Mouse (Mus musculus) hindbrain, embryonic 10.5 days (tissue): ENCODE results near the gene Prkca. TPM values are rescaled to one million over a fixed set of nuclear protein-coding genes. Genes with fewer than 3 reads are reported as not detected.

Experiments
- DNase-seq: peaks from one replicate; pipeline ENCODE4 v3.0.0-alpha.2; 2017; ENCODE audit warnings: low spot score
- H3K27ac ChIP-seq: fragments of 300-500 bp; sonication (generic); 2 replicates; pipeline ENCODE4 v1.5.1; 2016; ENCODE audit warnings: mild to moderate bottlenecking, moderate library complexity
- H3K27me3 ChIP-seq: fragments of 300-500 bp; sonication (generic); 2 replicates; pipeline ENCODE4 v1.6.1; 2016; ENCODE audit warnings: mild to moderate bottlenecking; ENCODE audit not compliant: poor library complexity, insufficient read depth, severe bottlenecking
- H3K36me3 ChIP-seq: fragments of 300-500 bp; sonication (generic); 2 replicates; pipeline ENCODE4 v1.6.1; 2016; ENCODE audit warnings: mild to moderate bottlenecking, moderate library complexity
- H3K4me1 ChIP-seq: fragments of 300-500 bp; sonication (generic); replicated peaks from 2 replicates; pipeline ENCODE4 v1.6.1; 2016; ENCODE audit warnings: mild to moderate bottlenecking
- H3K4me3 ChIP-seq: fragments of 300-500 bp; sonication (generic); 2 replicates; pipeline ENCODE4 v1.5.1; 2016; ENCODE audit warnings: mild to moderate bottlenecking, moderate library complexity
- H3K9me3 ChIP-seq: fragments of 300-500 bp; sonication (generic); 2 replicates; pipeline ENCODE4 v1.6.1; 2016; ENCODE audit warnings: mild to moderate bottlenecking, moderate library complexity
- WGBS: fragments of 180-500 bp; shearing (Covaris S2); methylation state at CpG from one replicate; pipeline ENCODE4 v1.1.7; 2016; 5-methylcytosine and 5-hydroxymethylcytosine counted together
- polyA plus RNA-seq: library from polyadenylated mRNA; unstranded; fragments of >200 nt; fragmentation: Nextera tagmentation; extraction: Ambion mirVana; gene quantifications from 2 replicates; pipeline ENCODE4 v1.2.1, GENCODE M21; 2016

Prkca gene
- polyA plus RNA-seq, 1 experiment from 2014 or later, result 3.4 TPM

DNA sequence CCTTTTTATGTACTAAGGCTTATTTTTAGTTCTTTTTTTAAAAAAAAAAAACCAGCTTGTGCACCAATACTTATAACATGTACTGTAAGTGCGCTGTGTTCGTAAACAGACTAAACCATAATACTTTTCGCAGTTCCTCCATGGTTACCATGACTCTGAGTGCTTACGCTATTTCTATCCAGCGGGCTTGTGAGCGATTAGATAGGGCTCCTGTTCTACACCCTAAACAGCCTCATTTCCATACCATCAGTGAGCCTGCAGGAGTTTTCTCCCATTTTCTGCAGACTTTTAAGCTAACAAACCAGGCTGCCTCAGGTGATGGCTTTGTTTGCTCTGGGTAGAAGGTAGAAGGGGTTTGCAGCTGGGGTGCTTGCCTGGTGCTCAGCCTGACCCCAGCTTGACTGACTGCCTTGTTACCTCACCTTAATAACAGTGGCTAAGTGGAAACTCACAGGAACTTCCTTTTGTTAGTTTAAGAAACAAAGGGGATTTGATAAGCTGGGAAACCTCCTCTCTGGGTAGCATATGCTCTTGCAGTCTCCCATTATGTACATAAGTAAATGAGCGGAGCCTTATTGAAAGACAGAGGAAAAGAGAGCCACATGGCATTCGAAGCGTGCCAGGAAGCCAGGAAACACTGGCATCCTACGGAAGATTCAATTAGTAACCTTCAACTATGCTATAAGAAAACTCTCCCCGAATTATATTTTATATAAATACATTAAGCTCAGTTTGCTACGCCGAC lies 197.8 kb downstream of the Prkca start:
- H3K4me1 ChIP-seq, result peaks cover 40% of the 10 kb centered on the region
- no peaks in the 10 kb centered on the region for H3K36me3 ChIP-seq
- 76% methylated on average over 13 of the region's 13 CpGs for WGBS
- H3K27me3 ChIP-seq, result peaks cover 23% of the 10 kb centered on the region
- DNase-seq, result no peak
- H3K9me3 ChIP-seq, result no peaks in the 10 kb centered on the region
- H3K4me3 ChIP-seq, result no peak overlapping the region
- 0 out of 2 replicates have a peak overlapping the region, but pooled peaks have one; percentile 35 for H3K27ac ChIP-seq

GRCm38 (mm10) chr11:108145128-108145527 lies 198.6 kb downstream of the Prkca start:
- H3K27ac ChIP-seq, result no peak overlapping the region
- WGBS, result 85% methylated on average over 8 of the region's 8 CpGs
- H3K9me3 ChIP-seq, result no peaks in the 10 kb centered on the region
- no peak overlapping the region for H3K4me3 ChIP-seq
- peaks cover 33% of the 10 kb centered on the region for H3K4me1 ChIP-seq
- no peaks in the 10 kb centered on the region for H3K36me3 ChIP-seq
- peaks cover 17% of the 10 kb centered on the region for H3K27me3 ChIP-seq
- DNase-seq, result no peak

- peaks cover 13% of the 10 kb centered on the region; the same call in 1 of the 2 replicates for H3K27me3 ChIP-seq
- H3K36me3 ChIP-seq, result no peaks in the 10 kb centered on the region
- DNase-seq, result no peak
- H3K4me1 ChIP-seq, result peaks cover 24% of the 10 kb centered on the region
- H3K27ac ChIP-seq, result no peak overlapping the region
- WGBS, result 90% methylated on average over 2 of the region's 2 CpGs
- no peak overlapping the region for H3K4me3 ChIP-seq
- no peaks in the 10 kb centered on the region for H3K9me3 ChIP-seq
Observed at GRCm38 (mm10) chr11:108143739-108144138, 200.0 kb downstream of the Prkca start.

GRCm38 (mm10) chr11:108140028-108140427 lies 203.7 kb downstream of the Prkca start:
- no peak for DNase-seq
- H3K4me3 ChIP-seq, result no peak overlapping the region
- no peak overlapping the region for H3K27ac ChIP-seq
- no peaks in the 10 kb centered on the region for H3K9me3 ChIP-seq
- WGBS, result 77% methylated on average over 7 of the region's 7 CpGs
- H3K27me3 ChIP-seq, result peaks cover 6% of the 10 kb centered on the region
- no peaks in the 10 kb centered on the region for H3K36me3 ChIP-seq
- H3K4me1 ChIP-seq, result peaks cover 6% of the 10 kb centered on the region

DNA sequence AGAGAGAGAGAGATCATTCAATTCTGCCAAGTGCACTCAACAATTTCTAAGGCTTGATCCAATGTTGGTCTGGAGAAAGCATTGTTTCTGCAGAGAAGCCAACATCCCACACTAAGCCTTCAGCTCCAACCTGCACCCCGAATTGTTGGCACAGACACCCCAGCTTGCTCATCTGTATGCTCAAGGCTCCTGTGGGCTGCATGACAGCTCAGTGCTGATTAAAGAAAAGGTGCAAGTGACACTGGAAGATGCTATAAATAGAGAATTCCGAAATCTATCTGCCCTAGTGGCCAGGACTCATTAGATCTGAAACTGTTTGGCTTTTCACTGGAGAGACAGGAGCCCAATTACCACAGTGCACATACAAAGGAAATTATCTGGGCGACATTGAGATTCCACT lies 207.4 kb downstream of the Prkca start:
- Histone ChIP-seq H3K27ac (no peak overlapping the region), H3K36me3 (no peaks in the 10 kb centered on the region), H3K27me3 (peaks cover 6% of the 10 kb centered on the region), H3K4me1 (no peaks in the 10 kb centered on the region), H3K4me3 (no peak overlapping the region), H3K9me3 (no peaks in the 10 kb centered on the region)
- no peak for DNase-seq
- 72% methylated on average over 3 of the region's 3 CpGs for WGBS

- Histone ChIP-seq H3K36me3 (no peaks in the 10 kb centered on the region), H3K27me3 (peaks cover 6% of the 10 kb centered on the region), H3K4me1 (no peaks in the 10 kb centered on the region), H3K9me3 (no peaks in the 10 kb centered on the region), H3K27ac (no peak overlapping the region), H3K4me3 (no peak overlapping the region)
- DNase-seq, result no peak
- WGBS, result 30% methylated on average over 4 of the region's 4 CpGs
Observed at GRCm38 (mm10) chr11:108135407-108136159, 208.1 kb downstream of the Prkca start.

GRCm38 (mm10) chr11:108128593-108128992 lies 215.1 kb downstream of the Prkca start:
- H3K9me3 ChIP-seq, result no peaks in the 10 kb centered on the region
- H3K27me3 ChIP-seq, result no peaks in the 10 kb centered on the region
- peak; percentile 61 for DNase-seq
- H3K4me1 ChIP-seq, result peaks cover 3% of the 10 kb centered on the region; the same call in 1 of the 2 replicates
- 34% methylated on average over 5 of the region's 5 CpGs for WGBS
- H3K27ac ChIP-seq, result no peak overlapping the region
- H3K36me3 ChIP-seq, result no peaks in the 10 kb centered on the region
- no peak overlapping the region for H3K4me3 ChIP-seq

- Histone ChIP-seq H3K4me3 (no peak overlapping the region), H3K9me3 (no peaks in the 10 kb centered on the region), H3K36me3 (no peaks in the 10 kb centered on the region), H3K4me1 (peaks cover 8% of the 10 kb centered on the region; the same call in 1 of the 2 replicates), H3K27ac (no peak overlapping the region), H3K27me3 (no peaks in the 10 kb centered on the region)
- DNase-seq, result no peak
- whole genome bisulfite sequencing, result 88% methylated on average over 5 of the region's 5 CpGs
Observed at GRCm38 (mm10) chr11:108127908-108128307, 215.8 kb downstream of the Prkca start.

GRCm38 (mm10) chr11:108122486-108122885 lies 221.2 kb downstream of the Prkca start:
- H3K4me1 ChIP-seq, result peaks cover 8% of the 10 kb centered on the region; the same call in 1 of the 2 replicates

GRCm38 (mm10) chr11:108120708-108121107 lies 223.0 kb downstream of the Prkca start:
- Histone ChIP-seq H3K4me1 (peaks cover 8% of the 10 kb centered on the region; the same call in 1 of the 2 replicates), H3K27ac (no peak overlapping the region), H3K9me3 (no peaks in the 10 kb centered on the region), H3K36me3 (no peaks in the 10 kb centered on the region), H3K27me3 (no peaks in the 10 kb centered on the region), H3K4me3 (no peak overlapping the region)
- DNase-seq, result no peak
- WGBS, result 84% methylated on average over 5 of the region's 5 CpGs

More at GRCm38 (mm10) chr11:108122486-108122885, 221.2 kb downstream of the Prkca start:
- WGBS, result 90% methylated on average over 7 of the region's 7 CpGs
- H3K9me3 ChIP-seq, result no peaks in the 10 kb centered on the region
- no peaks in the 10 kb centered on the region for H3K27me3 ChIP-seq
- H3K36me3 ChIP-seq, result no peaks in the 10 kb centered on the region
- DNase-seq, result no peak
- H3K27ac ChIP-seq, result no peak overlapping the region
- no peak overlapping the region for H3K4me3 ChIP-seq

GRCm38 (mm10) chr11:108119785-108120184 lies 223.9 kb downstream of the Prkca start:
- no peak overlapping the region for H3K27ac ChIP-seq
- no peaks in the 10 kb centered on the region for H3K9me3 ChIP-seq
- 83% methylated on average over 3 of the region's 3 CpGs for WGBS
- H3K36me3 ChIP-seq, result no peaks in the 10 kb centered on the region
- no peak overlapping the region for H3K4me3 ChIP-seq
- H3K4me1 ChIP-seq, result peaks cover 8% of the 10 kb centered on the region; the same call in 1 of the 2 replicates
- DNase-seq, result no peak
- no peaks in the 10 kb centered on the region for H3K27me3 ChIP-seq

GRCm38 (mm10) chr11:108118814-108119213 lies 224.9 kb downstream of the Prkca start:
- H3K4me3 ChIP-seq, result no peak overlapping the region
- no peak for DNase-seq
- 77% methylated on average over 2 of the region's 2 CpGs for WGBS
- H3K9me3 ChIP-seq, result no peaks in the 10 kb centered on the region
- no peaks in the 10 kb centered on the region for H3K27me3 ChIP-seq
- H3K4me1 ChIP-seq, result peaks cover 7% of the 10 kb centered on the region; the same call in 1 of the 2 replicates
- H3K36me3 ChIP-seq, result no peaks in the 10 kb centered on the region
- no peak overlapping the region for H3K27ac ChIP-seq

GRCm38 (mm10) chr11:108118221-108118620 lies 225.5 kb downstream of the Prkca start:
- peaks cover 1% of the 10 kb centered on the region; the same call in 1 of the 2 replicates for H3K4me1 ChIP-seq
- no peak overlapping the region for H3K27ac ChIP-seq
- 88% methylated on average over 5 of the region's 5 CpGs for WGBS
- H3K36me3 ChIP-seq, result no peaks in the 10 kb centered on the region
- no peak for DNase-seq
- no peak overlapping the region for H3K4me3 ChIP-seq
- H3K9me3 ChIP-seq, result no peaks in the 10 kb centered on the region
- no peaks in the 10 kb centered on the region for H3K27me3 ChIP-seq
